Mouse (Mus musculus): Measurements from ENCODE around the gene Cldn15. TPM values are rescaled to one million over a fixed set of nuclear protein-coding genes. Genes with fewer than 3 reads are reported as not detected.

The Cldn15 gene
- polyA plus RNA-seq, 1 experiment from 2014 or later, result 6.7 TPM

GRCm38 (mm10) chr5:136953015-136953414, 13.4 kb upstream of the Cldn15 start, which contains the start of gene Fis1:
Gene Fis1, plus strand, starts transcription at chr5:136953275.
- peak; percentile 99 for ATAC-seq (ENCODE audit: insufficient number of reproducible peaks, insufficient read depth, low FRiP score, low read depth)
- Histone ChIP-seq H3K4me1 (ENCODE audit: control insufficient read depth, insufficient read depth, low read length) (peaks cover 6% of the 10 kb centered on the region), H3K27me3 (ENCODE audit: control insufficient read depth, insufficient read depth, low read length) (no peaks in the 10 kb centered on the region), H3K27ac (ENCODE audit: low read length) (no peak within 1 kb of the TSS), H3K4me2 (replicated peaks; ENCODE audit: low read depth, low read length) (peak within 1 kb of the TSS; percentile 79), H3K9ac (replicated peaks; ENCODE audit: low read depth, low read length) (peak within 1 kb of the TSS; percentile 81), H3K36me3 (ENCODE audit: control insufficient read depth, insufficient read depth, low read length) (0 out of 2 replicates have a peak, but pooled peaks cover 4% of the 10 kb centered on the region), H3K9me3 (ENCODE audit: control insufficient read depth, low read depth, low read length) (no peaks in the 10 kb centered on the region), H3K4me3 (ENCODE audit: low read depth, low read length) (peak within 1 kb of the TSS; percentile 57)
- WGBS, result under 1% methylated on average over 23 of the region's 23 CpGs

DNA sequence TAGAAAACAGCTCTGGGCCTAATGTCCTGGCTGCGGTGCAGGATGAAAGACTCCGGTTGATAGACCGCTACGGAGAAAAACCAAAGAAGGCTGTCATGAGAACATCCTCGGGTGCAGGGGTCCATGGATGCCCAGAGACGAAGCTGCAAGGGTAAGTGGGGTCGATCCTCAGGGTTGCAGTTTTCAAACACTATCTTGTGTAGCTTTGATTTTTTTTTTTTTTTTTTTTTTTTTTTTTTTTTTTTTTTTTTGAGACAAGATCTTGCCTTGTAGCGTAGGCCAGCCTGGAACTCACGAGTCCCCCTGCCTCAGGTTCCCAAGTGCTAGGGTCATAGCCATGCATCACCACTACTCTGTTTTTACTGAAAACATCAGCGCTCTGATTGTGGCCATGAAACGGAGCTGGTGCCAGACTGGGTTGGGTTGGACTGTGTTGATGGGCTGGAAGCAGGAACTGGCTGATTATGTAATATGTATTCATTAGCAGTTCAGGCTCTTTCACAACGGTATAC, 12.9 kb upstream of the Cldn15 start:
- Histone ChIP-seq H3K27ac (ENCODE audit: low read length) (no peak overlapping the region), H3K27me3 (ENCODE audit: control insufficient read depth, insufficient read depth, low read length) (no peaks in the 10 kb centered on the region), H3K9ac (replicated peaks; ENCODE audit: low read depth, low read length) (peak overlapping the region; percentile 81), H3K4me1 (ENCODE audit: control insufficient read depth, insufficient read depth, low read length) (peaks cover 7% of the 10 kb centered on the region), H3K9me3 (ENCODE audit: control insufficient read depth, low read depth, low read length) (no peaks in the 10 kb centered on the region), H3K4me3 (ENCODE audit: low read depth, low read length) (peak overlapping the region; percentile 57), H3K4me2 (replicated peaks; ENCODE audit: low read depth, low read length) (peak overlapping the region; percentile 79), H3K36me3 (ENCODE audit: control insufficient read depth, insufficient read depth, low read length) (0 out of 2 replicates have a peak, but pooled peaks cover 4% of the 10 kb centered on the region)
- peak; percentile 19; the same call in 1 of the 2 replicates for ATAC-seq (ENCODE audit: insufficient number of reproducible peaks, insufficient read depth, low FRiP score, low read depth)
- WGBS, result 5% methylated on average over 12 of the region's 12 CpGs

- Histone ChIP-seq H3K4me1 (ENCODE audit: control insufficient read depth, insufficient read depth, low read length) (peaks cover 14% of the 10 kb centered on the region), H3K27me3 (ENCODE audit: control insufficient read depth, insufficient read depth, low read length) (no peaks in the 10 kb centered on the region), H3K9ac (replicated peaks; ENCODE audit: low read depth, low read length) (no peak overlapping the region), H3K4me2 (replicated peaks; ENCODE audit: low read depth, low read length) (no peak overlapping the region), H3K36me3 (ENCODE audit: control insufficient read depth, insufficient read depth, low read length) (0 out of 2 replicates have a peak, but pooled peaks cover 4% of the 10 kb centered on the region), H3K4me3 (ENCODE audit: low read depth, low read length) (no peak overlapping the region), H3K9me3 (ENCODE audit: control insufficient read depth, low read depth, low read length) (no peaks in the 10 kb centered on the region), H3K27ac (ENCODE audit: low read length) (no peak overlapping the region)
- no peak for ATAC-seq (ENCODE audit: insufficient number of reproducible peaks, insufficient read depth, low FRiP score, low read depth)
- 80% methylated on average over 4 of the region's 4 CpGs for WGBS
Observed at GRCm38 (mm10) chr5:136955622-136956021, 10.8 kb upstream of the Cldn15 start.

- Histone ChIP-seq H3K4me2 (replicated peaks; ENCODE audit: low read depth, low read length) (no peak overlapping the region), H3K4me1 (ENCODE audit: control insufficient read depth, insufficient read depth, low read length) (peaks cover 18% of the 10 kb centered on the region), H3K27me3 (ENCODE audit: control insufficient read depth, insufficient read depth, low read length) (no peaks in the 10 kb centered on the region), H3K4me3 (ENCODE audit: low read depth, low read length) (no peak overlapping the region), H3K27ac (ENCODE audit: low read length) (no peak overlapping the region), H3K9me3 (ENCODE audit: control insufficient read depth, low read depth, low read length) (no peaks in the 10 kb centered on the region), H3K9ac (replicated peaks; ENCODE audit: low read depth, low read length) (no peak overlapping the region), H3K36me3 (ENCODE audit: control insufficient read depth, insufficient read depth, low read length) (0 out of 2 replicates have a peak, but pooled peaks cover 4% of the 10 kb centered on the region)
- 81% methylated on average over 1 of the region's 1 CpGs for WGBS
- ATAC-seq (ENCODE audit: insufficient number of reproducible peaks, insufficient read depth, low FRiP score, low read depth), result no peak
Observed at GRCm38 (mm10) chr5:136957250-136957649, 9.2 kb upstream of the Cldn15 start.

- WGBS, result 46% methylated on average over 5 of the region's 5 CpGs
- Histone ChIP-seq H3K4me1 (ENCODE audit: control insufficient read depth, insufficient read depth, low read length) (peaks cover 21% of the 10 kb centered on the region), H3K36me3 (ENCODE audit: control insufficient read depth, insufficient read depth, low read length) (peaks cover 14% of the 10 kb centered on the region; the same call in 1 of the 2 replicates), H3K9me3 (ENCODE audit: control insufficient read depth, low read depth, low read length) (no peaks in the 10 kb centered on the region), H3K4me3 (ENCODE audit: low read depth, low read length) (no peak overlapping the region), H3K27me3 (ENCODE audit: control insufficient read depth, insufficient read depth, low read length) (no peaks in the 10 kb centered on the region), H3K9ac (replicated peaks; ENCODE audit: low read depth, low read length) (no peak overlapping the region), H3K4me2 (replicated peaks; ENCODE audit: low read depth, low read length) (no peak overlapping the region), H3K27ac (ENCODE audit: low read length) (peak overlapping the region; percentile 52; the same call in 1 of the 2 replicates)
- ATAC-seq (ENCODE audit: insufficient number of reproducible peaks, insufficient read depth, low FRiP score, low read depth), result no peak
Observed at GRCm38 (mm10) chr5:136958991-136959605, 7.3 kb upstream of the Cldn15 start.

DNA sequence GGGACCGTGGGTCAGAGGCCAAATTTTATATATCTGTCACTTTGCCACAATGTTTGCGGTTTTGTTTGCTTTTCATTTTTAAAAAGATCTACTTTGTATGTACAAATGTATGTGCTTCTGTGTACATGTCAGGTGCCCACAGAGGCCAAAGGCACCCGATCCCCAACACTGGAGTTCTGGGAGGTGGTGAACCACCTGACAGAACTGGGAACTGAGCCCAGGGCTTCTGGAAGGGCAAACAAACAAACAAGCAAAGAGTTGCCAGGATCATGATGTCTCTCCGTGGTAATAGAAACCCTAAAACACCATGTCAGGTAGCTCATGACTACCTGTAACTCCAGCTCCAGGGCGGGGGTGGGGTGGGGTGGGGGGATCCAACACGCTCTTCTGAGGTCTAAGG, 6.4 kb upstream of the Cldn15 start:
- Histone ChIP-seq H3K9ac (replicated peaks; ENCODE audit: low read depth, low read length) (no peak overlapping the region), H3K4me2 (replicated peaks; ENCODE audit: low read depth, low read length) (no peak overlapping the region), H3K4me1 (ENCODE audit: control insufficient read depth, insufficient read depth, low read length) (peaks cover 17% of the 10 kb centered on the region; the same call in 1 of the 2 replicates), H3K27me3 (ENCODE audit: control insufficient read depth, insufficient read depth, low read length) (no peaks in the 10 kb centered on the region), H3K27ac (ENCODE audit: low read length) (no peak overlapping the region), H3K4me3 (ENCODE audit: low read depth, low read length) (no peak overlapping the region), H3K36me3 (ENCODE audit: control insufficient read depth, insufficient read depth, low read length) (peaks cover 15% of the 10 kb centered on the region; the same call in 1 of the 2 replicates), H3K9me3 (ENCODE audit: control insufficient read depth, low read depth, low read length) (no peaks in the 10 kb centered on the region)
- 92% methylated on average over 6 of the region's 6 CpGs for WGBS
- no peak for ATAC-seq (ENCODE audit: insufficient number of reproducible peaks, insufficient read depth, low FRiP score, low read depth)

DNA sequence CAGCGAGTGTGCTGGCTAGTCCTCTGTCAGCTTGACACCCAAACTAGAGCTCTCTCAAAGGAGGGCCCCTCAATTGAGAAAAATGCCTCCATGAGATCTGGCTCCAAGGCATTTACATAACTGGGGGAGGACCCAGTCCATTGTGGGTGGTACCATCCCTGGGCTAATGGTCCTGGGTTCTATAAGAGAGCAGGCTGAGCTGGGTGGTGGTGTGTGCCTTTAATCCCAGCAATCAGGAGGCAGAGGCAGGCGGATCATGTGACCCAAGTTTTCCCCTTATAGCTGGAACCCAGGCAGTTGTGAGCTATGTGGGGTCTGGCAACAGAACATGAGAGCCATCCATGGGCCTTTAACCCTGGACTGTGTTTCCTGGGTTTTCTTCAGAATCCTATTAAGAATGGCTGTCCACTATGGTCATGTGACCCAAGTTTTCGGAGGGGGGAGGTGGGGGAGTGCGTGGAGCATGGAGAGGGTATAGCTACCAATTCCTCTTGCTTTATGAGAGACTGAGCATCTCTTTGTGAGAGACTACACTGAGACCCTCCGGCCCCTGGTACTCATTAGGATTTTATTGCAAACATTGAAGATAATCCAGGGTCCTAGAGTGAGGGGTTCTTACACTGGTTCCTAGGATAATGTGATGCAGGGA, 5.0 kb upstream of the Cldn15 start:
- peak overlapping the region; percentile 57 for H3K4me3 ChIP-seq (ENCODE audit: low read depth, low read length)
- H3K27ac ChIP-seq (ENCODE audit: low read length), result peak overlapping the region; percentile 86
- peak overlapping the region; percentile 61 for H3K9ac ChIP-seq (replicated peaks; ENCODE audit: low read depth, low read length)
- H3K4me1 ChIP-seq (ENCODE audit: control insufficient read depth, insufficient read depth, low read length), result peaks cover 30% of the 10 kb centered on the region
- peak; percentile 16; the same call in 1 of the 2 replicates for ATAC-seq (ENCODE audit: insufficient number of reproducible peaks, insufficient read depth, low FRiP score, low read depth)
- no peaks in the 10 kb centered on the region for H3K27me3 ChIP-seq (ENCODE audit: control insufficient read depth, insufficient read depth, low read length)
- H3K4me2 ChIP-seq (replicated peaks; ENCODE audit: low read depth, low read length), result peak overlapping the region; percentile 82
- H3K9me3 ChIP-seq (ENCODE audit: control insufficient read depth, low read depth, low read length), result no peaks in the 10 kb centered on the region
- peaks cover 22% of the 10 kb centered on the region; the same call in 1 of the 2 replicates for H3K36me3 ChIP-seq (ENCODE audit: control insufficient read depth, insufficient read depth, low read length)
- 25% methylated on average over 5 of the region's 5 CpGs for WGBS

DNA sequence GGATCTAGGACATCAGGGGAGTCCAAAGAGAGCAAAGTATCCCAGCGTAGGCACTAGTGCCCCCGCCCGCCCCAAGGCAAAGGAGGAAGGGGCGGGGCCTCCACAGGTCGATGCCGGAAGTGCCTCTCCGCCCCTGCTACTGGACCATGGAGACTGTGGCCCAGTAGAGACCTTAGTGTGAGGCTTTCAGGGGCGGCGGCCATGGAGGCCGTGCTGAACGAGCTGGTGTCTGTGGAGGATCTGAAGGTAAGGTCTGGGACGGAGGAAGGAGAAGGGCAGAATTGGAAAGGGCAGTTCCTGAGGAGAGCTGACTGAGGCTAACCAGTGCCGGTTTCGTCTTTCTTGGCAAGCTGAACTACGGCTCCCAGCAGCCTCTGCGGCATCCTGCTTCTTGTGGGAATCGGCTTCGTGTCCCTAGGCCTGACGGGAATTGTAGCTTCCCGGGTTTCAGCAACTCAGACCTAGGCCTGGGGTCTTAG, 4.4 kb upstream of the Cldn15 start:
- Histone ChIP-seq H3K9me3 (ENCODE audit: control insufficient read depth, low read depth, low read length) (no peaks in the 10 kb centered on the region), H3K36me3 (ENCODE audit: control insufficient read depth, insufficient read depth, low read length) (peaks cover 22% of the 10 kb centered on the region; the same call in 1 of the 2 replicates), H3K4me1 (ENCODE audit: control insufficient read depth, insufficient read depth, low read length) (peaks cover 36% of the 10 kb centered on the region), H3K4me2 (replicated peaks; ENCODE audit: low read depth, low read length) (peak overlapping the region; percentile 82), H3K27ac (ENCODE audit: low read length) (peak overlapping the region; percentile 86), H3K27me3 (ENCODE audit: control insufficient read depth, insufficient read depth, low read length) (no peaks in the 10 kb centered on the region), H3K9ac (replicated peaks; ENCODE audit: low read depth, low read length) (peak overlapping the region; percentile 61), H3K4me3 (ENCODE audit: low read depth, low read length) (peak overlapping the region; percentile 57)
- peak; percentile 91 for ATAC-seq (ENCODE audit: insufficient number of reproducible peaks, insufficient read depth, low FRiP score, low read depth)
- 0% methylated on average over 20 of the region's 20 CpGs for WGBS

Data from stomach, embryonic 14.5 days (tissue).